Mouse (Mus musculus): ENCODE measurements around the gene Pde7b.

DNA sequence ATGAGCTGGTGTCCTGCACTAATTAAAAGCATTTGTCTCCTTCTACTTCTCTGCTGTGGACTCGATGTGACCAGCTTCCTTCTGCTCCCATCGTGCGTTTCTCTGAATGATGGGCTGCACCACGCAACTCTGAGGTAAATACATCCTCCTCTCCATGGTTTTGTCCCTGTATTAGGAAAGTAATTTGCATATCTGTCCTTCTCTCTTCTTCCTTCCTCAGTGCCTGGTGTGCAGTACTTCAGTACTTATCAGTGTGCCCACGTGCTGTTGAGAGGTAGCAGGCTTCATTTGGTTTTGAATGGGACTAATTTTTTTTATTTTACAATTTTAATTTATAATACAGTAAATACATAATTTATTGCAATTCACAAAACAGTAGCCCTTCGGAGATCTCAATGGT is 33.4 kb upstream of the Pde7b start:
- no peak for TF ChIP-seq CTCF (IDR thresholded peaks at IDR 0.05)
- no peak for TF ChIP-seq POLR2A (IDR thresholded peaks at IDR 0.05; ENCODE audit: insufficient read depth, low read depth, low read length)
- no peak for TF ChIP-seq EP300 (IDR thresholded peaks at IDR 0.05; ENCODE audit: insufficient read depth, low read depth, low read length)
